Mouse (Mus musculus) forebrain, embryonic 14.5 days (tissue): Measurements from ENCODE around the gene Ifnk. TPM values are rescaled to one million over a fixed set of nuclear protein-coding genes. Genes with fewer than 3 reads are reported as not detected.

ENCODE experiments used
- ATAC-seq: fragments of 200-750 bp; cut with Nextera tagmentation; 2 replicates; pipeline ENCODE4 v1.8.0; 2017; ENCODE audit warnings: mild to moderate bottlenecking, moderate library complexity
- DNase-seq: peaks from one replicate; pipeline ENCODE4 v3.0.0-alpha.2; 2015; ENCODE audit warnings: low spot score
- H3K27ac ChIP-seq: fragments of 300-500 bp; sonication (generic); 2 replicates; pipeline ENCODE4 v1.5.1; 2014; ENCODE audit warnings: low read depth, mild to moderate bottlenecking, control low read depth, low read length, moderate library complexity
- H3K27me3 ChIP-seq: fragments of 300-500 bp; sonication (generic); replicated peaks from 2 replicates; pipeline ENCODE4 v1.6.1; 2014; ENCODE audit warnings: low read length, control low read depth, mixed read lengths; ENCODE audit not compliant: control insufficient read depth, insufficient read depth
- H3K36me3 ChIP-seq: fragments of 300-500 bp; sonication (generic); 2 replicates; pipeline ENCODE4 v1.6.1; 2014; ENCODE audit warnings: low read length, control low read depth; ENCODE audit not compliant: control insufficient read depth, insufficient read depth
- H3K4me1 ChIP-seq: fragments of 300-500 bp; sonication (generic); 2 replicates; pipeline ENCODE4 v1.6.1; 2014; ENCODE audit warnings: antibody characterized with exemption, low read length, control low read depth; ENCODE audit not compliant: control insufficient read depth, insufficient read depth
- H3K4me2 ChIP-seq: fragments of 300-500 bp; sonication (generic); 2 replicates; pipeline ENCODE4 v1.6.1; 2014; ENCODE audit warnings: mild to moderate bottlenecking, control low read depth, low read length
- H3K4me3 ChIP-seq: fragments of 300-500 bp; sonication (generic); 2 replicates; pipeline ENCODE4 v1.5.1; 2014; ENCODE audit warnings: low read depth, low read length, control low read depth
- H3K9ac ChIP-seq: fragments of 300-500 bp; sonication (generic); 2 replicates; pipeline ENCODE4 v1.6.1; 2014; ENCODE audit warnings: mild to moderate bottlenecking, low read length, control low read depth, moderate library complexity
- H3K9me3 ChIP-seq: fragments of 300-500 bp; sonication (generic); replicated peaks from 2 replicates; pipeline ENCODE4 v1.6.1; 2016; ENCODE audit warnings: low read length, control low read depth, mixed read lengths; ENCODE audit not compliant: control insufficient read depth
- WGBS: fragments of 180-500 bp; shearing (Covaris S2); extraction: QIAGEN DNeasy Blood & Tissue Kit; methylation state at CpG from one replicate; pipeline ENCODE4 v1.1.7; 2014; 5-methylcytosine and 5-hydroxymethylcytosine counted together
- polyA plus RNA-seq: library from polyadenylated mRNA; unstranded; fragments of >200 nt; fragmentation: Nextera tagmentation; extraction: Ambion mirVana; gene quantifications from 2 replicates; pipeline ENCODE4 v1.2.1, GENCODE M21; 2014

Gene Ifnk
- 0.38 TPM in 1 of 2 replicates, not detected in the other for polyA plus RNA-seq

- Histone ChIP-seq H3K4me1 (peaks cover 5% of the 10 kb centered on the region; the same call in 1 of the 2 replicates), H3K9me3 (no peaks in the 10 kb centered on the region), H3K27me3 (no peaks in the 10 kb centered on the region), H3K9ac (no peak within 1 kb of the TSS), H3K27ac (no peak within 1 kb of the TSS), H3K4me2 (no peak within 1 kb of the TSS), H3K36me3 (no peaks in the 10 kb centered on the region), H3K4me3 (no peak within 1 kb of the TSS)
- ATAC-seq (no peak), DNase-seq (no peak)
- WGBS = 90% methylated on average over 4 of the region's 4 CpGs
Observed at GRCm38 (mm10) chr4:35151756-35152155, at the start of gene Ifnk. Gene Ifnk, plus strand, starts transcription at chr4:35152056.

DNA sequence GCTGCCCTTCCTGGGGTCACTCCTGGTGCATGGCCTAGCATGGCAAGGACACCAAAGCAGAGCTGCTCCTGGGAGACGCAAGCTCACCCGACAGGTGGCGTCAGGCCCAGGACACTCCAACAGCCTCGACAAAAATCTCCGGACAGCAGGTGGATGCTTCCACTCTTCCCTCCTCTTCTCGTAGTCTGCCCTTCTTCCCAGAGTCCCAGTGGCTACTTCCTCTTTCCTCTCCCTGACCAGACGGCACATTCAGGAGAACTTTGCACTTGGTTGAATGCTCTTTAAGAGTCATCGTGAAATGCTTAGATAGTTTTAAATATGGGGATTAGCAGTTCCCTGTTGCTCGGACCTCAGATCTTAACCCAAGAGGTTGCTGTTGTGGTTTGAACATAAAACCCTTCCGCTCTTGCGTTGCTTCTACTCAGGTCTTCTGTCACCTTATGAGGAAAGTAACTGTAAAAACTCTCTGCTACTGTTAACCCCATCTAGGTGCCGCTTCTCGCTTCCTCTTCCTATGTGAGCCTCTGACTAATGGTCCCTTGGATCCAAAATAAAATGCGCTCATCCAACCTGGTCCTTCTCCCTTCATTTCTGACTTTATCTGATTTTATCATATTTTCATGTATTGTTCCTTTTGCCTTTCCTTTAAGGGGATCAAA, 46.6 kb upstream of the Ifnk start:
- ATAC-seq (no peak), DNase-seq (no peak)
- H3K27ac ChIP-seq = no peak overlapping the region
- no peak overlapping the region for H3K4me3 ChIP-seq
- H3K9me3 ChIP-seq = no peaks in the 10 kb centered on the region
- no peaks in the 10 kb centered on the region for H3K27me3 ChIP-seq
- H3K9ac ChIP-seq = no peak overlapping the region
- H3K4me1 ChIP-seq = 0 out of 2 replicates have a peak, but pooled peaks cover 2% of the 10 kb centered on the region
- WGBS = 81% methylated on average over 14 of the region's 14 CpGs
- no peak overlapping the region for H3K4me2 ChIP-seq
- no peaks in the 10 kb centered on the region for H3K36me3 ChIP-seq

DNA sequence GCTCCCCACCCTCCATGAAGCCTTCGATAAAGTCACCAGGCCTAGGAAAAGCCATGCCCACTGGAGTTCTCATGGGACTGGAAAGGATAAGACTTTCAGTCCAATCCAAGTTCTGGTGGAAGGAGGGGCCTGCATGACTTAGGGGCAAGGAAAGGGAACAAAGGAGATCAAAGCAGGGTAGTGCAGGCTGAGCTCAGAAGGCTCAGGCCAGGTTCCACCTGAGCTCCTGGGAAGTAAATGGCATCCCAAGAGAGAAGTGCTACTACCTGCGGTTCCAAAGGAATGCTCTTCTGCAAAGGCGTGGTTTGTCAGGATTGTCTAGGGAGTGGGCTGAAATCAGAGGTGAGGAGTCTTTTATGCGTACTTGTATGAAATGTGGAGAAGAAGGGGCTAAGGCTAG, 39.4 kb upstream of the Ifnk start:
- no peak for DNase-seq
- no peak overlapping the region for H3K4me2 ChIP-seq
- no peaks in the 10 kb centered on the region for H3K9me3 ChIP-seq
- no peaks in the 10 kb centered on the region for H3K27me3 ChIP-seq
- H3K4me1 ChIP-seq = no peaks in the 10 kb centered on the region
- H3K36me3 ChIP-seq = no peaks in the 10 kb centered on the region
- no peak for ATAC-seq
- no peak overlapping the region for H3K4me3 ChIP-seq
- 89% methylated on average over 4 of the region's 4 CpGs for WGBS
- no peak overlapping the region for H3K27ac ChIP-seq
- no peak overlapping the region for H3K9ac ChIP-seq

- Histone ChIP-seq H3K27me3 (no peaks in the 10 kb centered on the region), H3K9me3 (no peaks in the 10 kb centered on the region), H3K36me3 (no peaks in the 10 kb centered on the region), H3K4me3 (no peak overlapping the region), H3K4me2 (no peak overlapping the region), H3K9ac (no peak overlapping the region), H3K27ac (no peak overlapping the region), H3K4me1 (no peaks in the 10 kb centered on the region)
- no peak for ATAC-seq
- WGBS = 83% methylated on average over 13 of the region's 13 CpGs
- DNase-seq = no peak
Observed at GRCm38 (mm10) chr4:35113516-35114248, 38.2 kb upstream of the Ifnk start.

- no peak overlapping the region for H3K27ac ChIP-seq
- H3K4me3 ChIP-seq = no peak overlapping the region
- ATAC-seq (no peak), DNase-seq (no peak)
- no peaks in the 10 kb centered on the region for H3K9me3 ChIP-seq
- no peaks in the 10 kb centered on the region for H3K27me3 ChIP-seq
- H3K36me3 ChIP-seq = no peaks in the 10 kb centered on the region
- H3K4me1 ChIP-seq = no peaks in the 10 kb centered on the region
- H3K4me2 ChIP-seq = no peak overlapping the region
- WGBS = 69% methylated on average over 2 of the region's 2 CpGs
- H3K9ac ChIP-seq = no peak overlapping the region
Observed at GRCm38 (mm10) chr4:35114950-35115349, 36.9 kb upstream of the Ifnk start.

- Histone ChIP-seq H3K9ac (no peak overlapping the region), H3K27ac (no peak overlapping the region), H3K27me3 (no peaks in the 10 kb centered on the region), H3K4me3 (no peak overlapping the region), H3K4me2 (no peak overlapping the region), H3K4me1 (peaks cover under 1% of the 10 kb centered on the region), H3K36me3 (no peaks in the 10 kb centered on the region), H3K9me3 (no peaks in the 10 kb centered on the region)
- DNase-seq (peak; percentile 27), ATAC-seq (peak; percentile 62; the same call in 1 of the 2 replicates)
- 6% methylated on average over 6 of the region's 6 CpGs for WGBS
Observed at GRCm38 (mm10) chr4:35115933-35116332, 35.9 kb upstream of the Ifnk start.

DNA sequence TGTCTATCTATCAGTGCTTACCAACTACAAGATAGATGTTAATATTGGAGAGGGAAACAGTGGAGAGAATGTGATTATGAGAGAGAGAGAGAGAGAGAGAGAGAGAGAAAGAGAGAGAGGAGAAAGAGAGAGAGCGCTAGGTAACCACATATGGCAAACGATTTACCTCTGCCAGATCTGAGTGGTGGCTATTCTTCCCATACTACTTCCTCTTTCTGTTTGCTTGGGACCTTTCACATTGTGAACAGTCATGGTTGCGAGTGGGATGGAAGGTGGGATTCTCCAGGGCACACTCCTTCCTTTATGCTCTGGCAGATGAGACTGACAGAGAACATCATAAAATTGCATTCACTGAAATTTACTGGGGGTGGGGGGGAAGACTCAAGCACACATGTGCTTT, 34.7 kb upstream of the Ifnk start:
- Histone ChIP-seq H3K27ac (no peak overlapping the region), H3K9ac (no peak overlapping the region), H3K9me3 (no peaks in the 10 kb centered on the region), H3K4me1 (peaks cover 7% of the 10 kb centered on the region), H3K27me3 (no peaks in the 10 kb centered on the region), H3K4me2 (no peak overlapping the region), H3K36me3 (no peaks in the 10 kb centered on the region), H3K4me3 (no peak overlapping the region)
- DNase-seq = no peak
- ATAC-seq = no peak
- WGBS = 89% methylated on average over 3 of the region's 3 CpGs

GRCm38 (mm10) chr4:35118851-35119250, 33.0 kb upstream of the Ifnk start:
- H3K4me2 ChIP-seq = no peak overlapping the region

DNA sequence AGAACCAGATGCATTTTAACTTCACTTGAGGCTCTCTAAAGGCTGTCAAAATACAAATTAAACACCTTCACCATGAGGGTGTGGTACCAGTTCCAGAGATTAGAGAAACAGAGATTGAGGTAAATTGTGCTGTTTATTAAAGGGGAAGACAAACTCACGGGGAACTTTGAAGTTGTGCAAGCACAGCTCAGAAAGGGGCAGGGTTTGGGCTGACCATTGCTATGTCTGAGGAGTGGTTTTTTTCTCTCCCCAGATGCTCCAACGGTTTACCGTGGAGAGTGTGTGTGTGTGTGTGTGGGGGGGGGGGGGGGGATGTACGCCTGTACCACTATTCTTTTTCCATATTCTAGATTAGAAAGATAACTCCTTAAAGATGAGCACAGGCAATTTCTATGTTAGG, 31.7 kb upstream of the Ifnk start:
- Histone ChIP-seq H3K9me3 (no peaks in the 10 kb centered on the region), H3K9ac (no peak overlapping the region), H3K27me3 (no peaks in the 10 kb centered on the region), H3K36me3 (no peaks in the 10 kb centered on the region), H3K4me1 (peaks cover 16% of the 10 kb centered on the region), H3K27ac (no peak overlapping the region), H3K4me3 (no peak overlapping the region), H3K4me2 (no peak overlapping the region)
- DNase-seq (no peak), ATAC-seq (no peak)
- WGBS = 51% methylated on average over 4 of the region's 4 CpGs

More at GRCm38 (mm10) chr4:35118851-35119250, 33.0 kb upstream of the Ifnk start:
- ATAC-seq = no peak
- H3K36me3 ChIP-seq = no peaks in the 10 kb centered on the region
- no peak for DNase-seq
- WGBS = 86% methylated on average over 2 of the region's 2 CpGs
- H3K27ac ChIP-seq = no peak overlapping the region
- H3K9ac ChIP-seq = no peak overlapping the region
- H3K27me3 ChIP-seq = no peaks in the 10 kb centered on the region
- no peak overlapping the region for H3K4me3 ChIP-seq
- no peaks in the 10 kb centered on the region for H3K9me3 ChIP-seq
- peaks cover 11% of the 10 kb centered on the region for H3K4me1 ChIP-seq
